Mouse (Mus musculus) stomach, postnatal 0 days (tissue): ENCODE results near the gene Kmt5b.

Experiments used
- CTCF ChIP-seq: IDR thresholded peaks from 2 replicates; pipeline ENCODE4 v1.5.1; 2016; ENCODE audit warnings: antibody characterized with exemption, low read depth, mild to moderate bottlenecking, moderate library complexity
- EP300 ChIP-seq: optimal IDR thresholded peaks from 2 replicates; pipeline ENCODE3; 2016; ENCODE audit warnings: antibody characterized with exemption

DNA sequence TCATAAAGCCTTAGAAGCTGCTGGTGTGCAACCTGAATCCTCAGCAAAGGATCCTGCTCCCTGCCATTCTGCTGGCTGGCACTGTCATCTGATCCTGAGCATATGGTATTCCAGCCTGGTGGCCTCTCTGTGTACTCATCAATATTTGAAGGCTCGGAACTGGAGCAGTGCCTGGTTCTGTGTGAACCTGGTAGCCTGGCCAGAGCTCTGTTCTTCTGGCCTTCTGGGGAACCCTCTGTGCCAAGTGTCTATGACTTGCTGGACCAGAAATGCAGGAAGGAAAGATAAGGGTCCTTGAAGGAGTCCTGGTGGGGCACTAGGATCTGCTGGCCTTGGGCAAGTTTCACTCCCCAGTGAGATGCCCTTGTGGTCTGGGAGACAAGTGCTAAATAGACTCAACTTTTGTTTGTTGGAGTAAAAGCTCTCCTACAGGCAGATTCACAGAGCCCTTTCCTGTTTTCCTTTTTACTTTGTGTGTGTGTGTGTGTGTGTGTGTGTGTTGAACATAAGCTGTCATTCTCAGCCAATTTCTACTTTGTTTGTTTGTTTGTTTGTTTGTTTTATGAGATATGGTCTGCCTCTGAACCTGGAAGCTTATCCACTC, 78.7 kb downstream of the Kmt5b start:
- TF ChIP-seq CTCF = no peak
- no peak for TF ChIP-seq EP300
